Mouse (Mus musculus) R1 (cell line): ENCODE results near the gene Atp6v0b.

Source experiments
- DNase-seq: peaks from one replicate; pipeline ENCODE4 v3.0.0-alpha.2; 2018; ENCODE audit warnings: low read depth, low spot score

The Atp6v0b gene

GRCm38 (mm10) chr4:117908834-117909453 lies 21.8 kb upstream of the Atp6v0b start:
- no peak for DNase-seq

- no peak for DNase-seq
Observed at GRCm38 (mm10) chr4:117906196-117906595, 19.1 kb upstream of the Atp6v0b start.

GRCm38 (mm10) chr4:117904761-117905160 lies 17.6 kb upstream of the Atp6v0b start:
- DNase-seq = no peak

DNA sequence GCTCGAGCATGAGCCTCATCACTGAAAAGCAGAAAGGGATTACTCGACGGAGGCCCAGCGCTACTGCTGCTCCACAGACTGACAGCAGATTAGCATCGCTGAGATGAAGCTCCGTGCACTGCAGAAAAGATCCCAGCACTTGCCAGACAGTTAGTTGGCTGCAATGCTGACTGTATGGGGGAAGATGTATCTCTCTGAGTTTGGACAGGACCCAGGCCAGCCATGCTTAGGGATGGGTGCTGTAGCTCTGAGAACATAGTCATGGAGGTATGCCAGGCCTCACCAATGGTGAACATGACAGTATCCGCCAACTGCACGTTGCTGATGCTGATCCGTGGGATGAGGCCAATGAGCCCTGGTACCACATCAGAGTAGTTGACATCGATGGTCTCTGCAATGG lies 17.0 kb upstream of the Atp6v0b start:
- no peak for DNase-seq

- DNase-seq = no peak
Observed at GRCm38 (mm10) chr4:117898111-117898510, 11.0 kb upstream of the Atp6v0b start.

GRCm38 (mm10) chr4:117896031-117896430 lies 8.9 kb upstream of the Atp6v0b start:
- DNase-seq = no peak

DNA sequence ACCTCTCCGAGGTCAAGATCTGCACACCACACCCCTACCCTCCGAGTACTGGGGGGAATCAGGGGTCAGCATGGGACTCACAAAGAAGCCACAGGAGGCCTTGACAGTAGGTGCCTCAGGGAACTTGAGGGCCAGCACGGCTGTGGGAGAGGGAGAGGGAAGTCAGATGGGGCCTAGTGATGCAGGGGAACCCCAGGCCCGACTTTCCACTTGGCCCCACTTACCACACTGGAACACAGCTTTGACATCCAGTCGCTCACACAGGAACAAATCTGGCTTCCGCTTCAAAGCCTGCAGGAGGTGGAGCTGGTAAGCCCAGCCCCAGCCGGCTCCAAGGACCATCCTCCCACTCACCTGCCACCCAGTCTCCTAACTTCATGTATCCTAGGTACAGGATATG lies 8.2 kb upstream of the Atp6v0b start:
- no peak for DNase-seq

DNA sequence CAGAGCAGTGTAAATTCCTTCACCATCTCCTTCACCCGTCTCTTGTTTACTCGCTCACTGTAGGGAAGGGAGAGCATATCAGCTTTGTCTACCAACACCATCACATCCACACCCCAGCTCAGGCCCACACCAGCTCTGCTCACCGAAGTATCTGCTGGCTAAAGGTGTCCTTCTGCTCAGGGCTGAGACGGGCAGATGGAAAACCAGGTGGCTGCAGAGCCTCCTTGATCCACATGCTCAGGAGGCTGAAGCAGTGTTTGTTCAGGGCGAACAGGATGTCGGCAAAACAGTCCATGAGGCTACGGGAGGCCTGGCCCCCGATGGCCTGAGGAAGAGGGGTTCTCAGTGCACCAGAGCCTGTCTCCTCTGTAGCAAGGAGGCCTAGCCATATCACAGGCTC lies 7.5 kb upstream of the Atp6v0b start:
- no peak for DNase-seq

DNA sequence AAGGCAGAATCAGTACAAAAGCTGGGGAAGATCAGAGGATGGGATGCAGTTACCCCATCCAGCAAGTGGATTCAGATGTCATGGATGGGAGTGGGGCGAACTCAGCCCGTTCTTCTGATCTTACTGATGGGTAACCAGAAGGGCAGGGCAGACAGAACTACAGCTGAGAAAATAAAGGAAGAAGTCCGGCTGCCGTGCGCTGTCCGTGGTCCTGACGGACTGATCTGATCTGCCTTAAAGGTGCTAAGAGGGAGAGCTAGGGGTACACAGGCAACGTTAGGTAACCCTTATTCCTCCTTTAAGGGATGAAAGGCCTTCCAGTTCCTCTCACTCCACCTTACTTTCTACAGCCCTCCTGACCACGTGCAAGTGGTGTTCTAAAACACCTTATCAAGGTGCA lies 6.2 kb upstream of the Atp6v0b start:
- peak; percentile 66 for DNase-seq

- DNase-seq = peak; percentile 97
Observed at GRCm38 (mm10) chr4:117891738-117892161, 4.6 kb upstream of the Atp6v0b start, which contains the start of gene Dph2. Gene Dph2, minus strand, starts transcription at chr4:117892032.

GRCm38 (mm10) chr4:117890750-117891149 lies 3.6 kb upstream of the Atp6v0b start:
- no peak for DNase-seq

- DNase-seq = no peak
Observed at GRCm38 (mm10) chr4:117890031-117890430, 2.9 kb upstream of the Atp6v0b start.

DNA sequence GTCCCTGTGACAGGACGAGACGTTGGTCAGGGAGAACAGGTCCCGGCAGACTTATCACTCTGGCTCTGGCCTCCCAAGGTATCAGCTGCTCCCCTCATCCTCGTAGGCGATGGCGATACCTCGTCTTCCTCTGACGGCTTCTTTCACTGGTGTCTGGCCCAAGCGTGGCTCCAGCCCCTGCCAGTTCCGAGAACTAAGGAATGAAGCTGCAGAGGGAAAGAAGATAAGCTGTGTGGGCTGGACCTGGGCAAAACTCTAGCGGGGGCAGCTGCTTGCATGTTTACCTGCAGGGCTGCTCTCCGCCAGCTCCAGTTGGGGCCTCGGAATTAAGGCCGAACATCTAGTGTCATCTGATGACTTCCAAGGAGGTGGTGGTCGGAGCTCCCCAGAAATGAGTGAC lies 2.3 kb upstream of the Atp6v0b start:
- DNase-seq = no peak

GRCm38 (mm10) chr4:117887920-117888319 lies 787 bp upstream of the Atp6v0b start:
- no peak for DNase-seq

GRCm38 (mm10) chr4:117886644-117887043 lies 489 bp downstream of the Atp6v0b start:
- peak; percentile 54 for DNase-seq

- DNase-seq = no peak
Observed at GRCm38 (mm10) chr4:117885994-117886393, 1.1 kb downstream of the Atp6v0b start.

DNA sequence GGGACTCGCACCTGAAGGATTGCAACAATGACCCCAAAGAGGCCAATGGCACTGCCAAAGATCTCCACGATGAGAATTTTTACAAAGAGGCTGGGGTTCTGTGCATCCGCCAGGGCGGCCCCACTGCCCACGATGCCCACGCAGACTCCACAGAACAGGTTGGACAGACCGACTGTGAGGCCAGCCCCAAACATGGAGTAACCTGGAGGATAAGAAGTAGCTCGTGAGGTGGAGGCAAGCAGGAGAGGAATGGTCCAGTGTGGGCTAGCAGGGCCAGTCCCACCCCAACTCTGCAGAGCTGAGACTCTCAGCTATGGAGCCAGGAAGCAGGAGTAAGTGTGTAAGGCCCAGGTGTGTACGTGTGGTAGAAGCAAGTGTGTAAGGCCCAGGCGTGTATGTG lies 2.0 kb downstream of the Atp6v0b start:
- DNase-seq = no peak

DNA sequence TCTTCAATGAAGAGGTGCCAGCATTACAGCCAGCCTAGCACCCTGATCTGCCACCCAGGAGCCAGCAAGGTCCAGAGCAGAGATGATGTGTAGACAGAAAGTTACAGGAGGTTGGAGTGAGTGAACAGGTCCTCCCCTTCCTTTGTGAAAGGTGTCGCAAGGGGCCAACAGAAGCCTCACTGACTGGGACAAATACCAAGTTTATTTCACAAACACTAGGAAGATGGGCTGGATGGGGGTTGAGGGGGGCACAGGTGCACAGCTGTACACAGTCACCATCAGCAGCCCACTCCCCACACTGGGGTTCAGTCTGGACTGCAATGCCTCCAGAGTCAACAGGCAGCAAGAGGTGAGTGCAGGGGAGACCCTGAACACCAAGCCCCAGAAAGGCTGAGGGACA lies 3.0 kb downstream of the Atp6v0b start:
- no peak for DNase-seq

- DNase-seq = peak; percentile 72
Observed at GRCm38 (mm10) chr4:117882701-117883691, 4.1 kb downstream of the Atp6v0b start, which contains the start of gene B4galt2. Gene B4galt2, minus strand, starts transcription at chr4:117883487.

- DNase-seq = no peak
Observed at GRCm38 (mm10) chr4:117878703-117879102, 8.4 kb downstream of the Atp6v0b start.

DNA sequence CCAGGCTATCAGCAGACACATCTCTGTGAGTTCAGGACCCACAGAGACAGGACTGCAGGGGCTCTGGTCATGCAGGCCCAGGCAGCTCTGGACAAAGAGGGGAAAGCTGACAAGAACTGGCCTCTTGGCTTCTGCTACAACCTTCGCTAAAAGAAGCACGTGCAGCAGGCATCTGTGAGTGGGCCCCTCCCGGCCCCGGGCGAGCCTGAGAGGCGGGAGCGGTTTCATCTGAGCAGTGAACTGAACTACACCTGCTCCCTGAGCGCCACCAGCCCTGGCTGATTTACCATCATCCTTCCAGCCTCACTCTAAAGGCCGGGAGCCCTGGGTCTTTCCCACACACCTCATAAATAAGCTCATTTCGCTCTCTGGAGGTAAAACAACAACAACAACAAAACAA lies 8.8 kb downstream of the Atp6v0b start:
- no peak for DNase-seq

DNA sequence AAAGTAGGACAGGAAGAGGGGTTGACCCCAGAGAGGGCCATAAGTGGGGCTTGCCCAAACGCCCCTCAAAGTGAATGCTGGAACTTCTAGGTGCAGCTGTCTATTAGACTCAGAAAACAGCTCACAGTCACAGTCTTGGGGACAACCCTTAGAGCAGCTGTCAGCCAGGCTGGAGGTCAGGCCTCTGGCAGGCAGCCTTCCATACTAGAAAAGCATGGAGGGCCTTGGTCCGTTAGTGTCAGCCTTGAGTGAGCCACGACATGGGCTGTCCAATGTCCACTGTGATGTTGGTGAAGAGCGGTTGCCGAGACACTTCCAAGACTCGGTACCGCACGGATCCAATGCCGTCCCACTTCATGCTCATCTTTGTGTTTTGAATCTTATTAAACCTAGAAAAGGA lies 13.5 kb downstream of the Atp6v0b start:
- no peak for DNase-seq

DNA sequence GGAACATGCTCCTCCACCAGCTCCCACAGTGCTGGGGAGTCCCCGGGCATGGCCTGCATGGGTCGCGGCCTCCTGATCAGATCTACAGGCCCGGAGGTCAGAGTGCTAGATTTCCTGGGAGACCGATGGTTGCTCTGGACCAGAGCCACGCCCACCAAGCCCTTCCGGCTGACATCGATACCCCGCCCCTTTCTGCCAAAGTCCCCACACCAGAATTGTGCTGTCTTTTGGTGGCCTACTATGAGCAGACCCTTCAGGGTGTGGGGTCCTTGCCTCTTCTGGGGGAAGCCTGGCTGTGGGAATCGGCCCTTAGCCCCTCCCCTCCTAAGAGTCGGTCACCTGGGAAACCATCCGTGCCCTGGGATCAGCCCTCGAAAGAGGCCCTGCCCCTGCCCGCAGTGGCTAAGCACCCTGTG lies 14.7 kb downstream of the Atp6v0b start, which contains the start of gene Ccdc24:
TSS of gene Ccdc24 (minus strand) at position 87 of the 416 bp plus-strand sequence.
- peak; percentile 67 for DNase-seq
